Mouse (Mus musculus) CH12.LX (cell line): Measurements from ENCODE around the gene Drosha. TPM values are rescaled to one million over a fixed set of nuclear protein-coding genes. Genes with fewer than 3 reads are reported as not detected.

Source experiments
- DNase-seq: peaks from one replicate; pipeline ENCODE4 v3.0.0-alpha.2; 2013; ENCODE audit errors: extremely low read depth
- H3K27ac ChIP-seq: 2 replicates; pipeline ENCODE4 v1.5.1; 2012; ENCODE audit warnings: low read depth, mild to moderate bottlenecking, control low read depth, moderate library complexity; ENCODE audit not compliant: insufficient read depth
- H3K27me3 ChIP-seq: replicated peaks from 2 replicates; pipeline ENCODE3; 2012; ENCODE audit warnings: inconsistent platforms
- H3K36me3 ChIP-seq, 2 experiments: replicated peaks in 1 of 2; 2 replicates each; pipeline versions ENCODE3 to v1.6.1; 2012; ENCODE audit warnings: inconsistent platforms in 1 of 2, low read length in 1 of 2, mild to moderate bottlenecking in 1 of 2, mixed read lengths in 1 of 2, moderate library complexity in 1 of 2; ENCODE audit not compliant: control insufficient read depth in 1 of 2, insufficient read depth in 1 of 2
- H3K4me1 ChIP-seq, 2 experiments: 2 replicates each; pipeline ENCODE4 v1.6.1; 2012; ENCODE audit warnings: inconsistent platforms in 1 of 2, moderate library complexity in 1 of 2; ENCODE audit not compliant: insufficient read depth in 2 of 2, control insufficient read depth in 1 of 2
- H3K4me2 ChIP-seq: 2 replicates; pipeline ENCODE4 v1.6.1; 2012; ENCODE audit warnings: low read depth, mild to moderate bottlenecking, control low read depth; ENCODE audit not compliant: poor library complexity, insufficient read depth, severe bottlenecking
- H3K4me3 ChIP-seq, 3 experiments: fragments of 150-350 bp in 1 of 3; sonication (generic) in 1 of 3; replicated peaks in 1 of 3; 2 replicates each; pipeline versions ENCODE3 to v1.5.1; 2011 to 2012; ENCODE audit warnings: low read depth in 2 of 3, low read length in 2 of 3, mild to moderate bottlenecking in 2 of 3, moderate library complexity in 2 of 3, control low read depth in 1 of 3, improper control_type of control experiment in 1 of 3, inconsistent platforms in 1 of 3, mixed read lengths in 1 of 3; ENCODE audit not compliant: poor library complexity in 1 of 3
- H3K79me2 ChIP-seq: replicated peaks from 2 replicates; pipeline ENCODE4 v1.6.1; 2012; ENCODE audit warnings: mild to moderate bottlenecking, moderate library complexity; ENCODE audit not compliant: control insufficient read depth, poor library complexity, insufficient read depth, severe bottlenecking; ENCODE audit errors: extremely low read depth
- H3K9ac ChIP-seq: 2 replicates; pipeline ENCODE4 v1.6.1; 2012; ENCODE audit warnings: low read depth, mild to moderate bottlenecking, control low read depth, moderate library complexity; ENCODE audit not compliant: insufficient read depth
- H3K9me3 ChIP-seq: replicated peaks from 2 replicates; pipeline ENCODE3; 2012; ENCODE audit warnings: low read length, inconsistent platforms, mixed read lengths
- BHLHE40 ChIP-seq: IDR thresholded peaks from 2 replicates; pipeline ENCODE4 v1.6.1; 2011; ENCODE audit warnings: mild to moderate bottlenecking, low read depth, low read length, improper control_type of control experiment
- CHD1 ChIP-seq: IDR thresholded peaks from 2 replicates; pipeline ENCODE4 v1.6.1; 2012; ENCODE audit warnings: low read depth, low read length, improper control_type of control experiment, inconsistent platforms
- CHD2 ChIP-seq: IDR thresholded peaks from 2 replicates; pipeline ENCODE4 v1.6.1; 2011; ENCODE audit warnings: low read length, improper control_type of control experiment
- CTCF ChIP-seq, 2 experiments: IDR thresholded peaks in 1 of 2; conservative IDR thresholded peaks in 1 of 2; 2 replicates each; pipeline ENCODE4 v1.5.1; 2011 to 2012; ENCODE audit warnings: low read depth in 2 of 2, low read length in 2 of 2, improper control_type of control experiment in 1 of 2, inconsistent platforms in 1 of 2, mild to moderate bottlenecking in 1 of 2, moderate library complexity in 1 of 2
- ELF1 ChIP-seq: IDR thresholded peaks from 2 replicates; pipeline ENCODE4 v1.6.1; 2014; ENCODE audit warnings: low read depth, mild to moderate bottlenecking, inconsistent platforms, low read length, improper control_type of control experiment
- GABPA ChIP-seq: IDR thresholded peaks from 2 replicates; pipeline ENCODE4 v1.6.1; 2012; ENCODE audit warnings: low read depth, low read length, improper control_type of control experiment, inconsistent platforms; ENCODE audit not compliant: insufficient replicate concordance
- HCFC1 ChIP-seq: IDR thresholded peaks from 2 replicates; pipeline ENCODE4 v1.6.1; 2012; ENCODE audit warnings: low read depth, mild to moderate bottlenecking, inconsistent platforms, low read length, improper control_type of control experiment
- IRF4 ChIP-seq: IDR thresholded peaks from 2 replicates; pipeline ENCODE4 v1.6.1; 2014; ENCODE audit warnings: low read depth, mild to moderate bottlenecking, inconsistent platforms, low read length, improper control_type of control experiment
- JUN ChIP-seq: IDR thresholded peaks from 2 replicates; pipeline ENCODE4 v1.6.1; 2011; ENCODE audit warnings: low read depth, mild to moderate bottlenecking, low read length, improper control_type of control experiment, moderate library complexity; ENCODE audit not compliant: insufficient read depth
- JUND ChIP-seq: conservative IDR thresholded peaks from 2 replicates; pipeline ENCODE4 v1.6.1; 2011; ENCODE audit warnings: low read depth, low read length, improper control_type of control experiment
- KAT2A ChIP-seq: IDR thresholded peaks from 2 replicates; pipeline ENCODE4 v1.6.1; 2012; ENCODE audit warnings: low read length, improper control_type of control experiment, inconsistent platforms; ENCODE audit not compliant: insufficient replicate concordance
- MAZ ChIP-seq: IDR thresholded peaks from 2 replicates; pipeline ENCODE4 v1.6.1; 2012; ENCODE audit warnings: low read depth, mild to moderate bottlenecking, inconsistent platforms, low read length, improper control_type of control experiment, moderate library complexity
- MEF2A ChIP-seq: IDR thresholded peaks from 2 replicates; pipeline ENCODE4 v1.6.1; 2014; ENCODE audit warnings: low read depth, mild to moderate bottlenecking, inconsistent platforms, low read length, improper control_type of control experiment, borderline replicate concordance
- MXI1 ChIP-seq: IDR thresholded peaks from 2 replicates; pipeline ENCODE4 v1.6.1; 2011; ENCODE audit warnings: mild to moderate bottlenecking, low read depth, low read length, improper control_type of control experiment
- MYC ChIP-seq: IDR thresholded peaks from 2 replicates; pipeline ENCODE4 v1.6.1; 2011; ENCODE audit warnings: low read depth, mild to moderate bottlenecking, improper control_type of control experiment, low read length
- NRF1 ChIP-seq: IDR thresholded peaks from 2 replicates; pipeline ENCODE4 v1.6.1; 2014; ENCODE audit warnings: low read depth, mild to moderate bottlenecking, inconsistent platforms, low read length, improper control_type of control experiment, moderate library complexity
- PAX5 ChIP-seq: IDR thresholded peaks from 2 replicates; pipeline ENCODE4 v1.6.1; 2012; ENCODE audit warnings: low read length, inconsistent platforms, mixed read lengths
- POLR2A ChIP-seq: IDR thresholded peaks from 2 replicates; pipeline ENCODE4 v1.6.1; 2011; ENCODE audit warnings: low read depth, mild to moderate bottlenecking, improper control_type of control experiment, low read length
- POLR2AphosphoS2 ChIP-seq: IDR thresholded peaks from 2 replicates; pipeline ENCODE4 v1.6.1; 2011; ENCODE audit warnings: low read depth, low read length, improper control_type of control experiment
- RCOR1 ChIP-seq: conservative IDR thresholded peaks from 2 replicates; pipeline ENCODE4 v1.6.1; 2012; ENCODE audit warnings: low read depth, mild to moderate bottlenecking, inconsistent platforms, low read length, improper control_type of control experiment
- TBP ChIP-seq: conservative IDR thresholded peaks from 2 replicates; pipeline ENCODE4 v1.6.1; 2011; ENCODE audit warnings: low read depth, low read length, improper control_type of control experiment
- TCF12 ChIP-seq: IDR thresholded peaks from 2 replicates; pipeline ENCODE4 v1.6.1; 2014; ENCODE audit warnings: low read depth, mild to moderate bottlenecking, inconsistent platforms, low read length, improper control_type of control experiment
- USF1 ChIP-seq: IDR thresholded peaks from 2 replicates; pipeline ENCODE4 v1.6.1; 2014; ENCODE audit warnings: low read depth, mild to moderate bottlenecking, inconsistent platforms, low read length, improper control_type of control experiment
- USF2 ChIP-seq: conservative IDR thresholded peaks from 2 replicates; pipeline ENCODE4 v1.6.1; 2011; ENCODE audit warnings: low read depth, low read length, improper control_type of control experiment
- ZKSCAN1 ChIP-seq: IDR thresholded peaks from 2 replicates; pipeline ENCODE4 v1.6.1; 2012; ENCODE audit warnings: low read depth, inconsistent platforms, low read length, improper control_type of control experiment, borderline replicate concordance
- ZNF384 ChIP-seq: IDR thresholded peaks from 2 replicates; pipeline ENCODE4 v1.6.1; 2012; ENCODE audit warnings: low read depth, low read length, improper control_type of control experiment, inconsistent platforms
- dilution Hi-C: fragments of 300-500 bp; cut with MboI; formaldehyde crosslinking; loops from 2 replicates; pipeline ENCODE4 v1.14.3; 2020; ENCODE audit warnings: low sequenced_read_pairs; ENCODE audit not compliant: extremely low pct_unique_long_range_greater_than_20kb, extremely low pct_ligation_motif_present
- in situ Hi-C: fragments of 300-500 bp; cut with MboI; formaldehyde crosslinking; loops from 3 replicates; pipeline ENCODE4 v1.14.3; 2019; ENCODE audit warnings: low sequenced_read_pairs, low pct_ligation_motif_present, low pct_unique_long_range_greater_than_20kb, mixed read lengths
- polyA plus RNA-seq: library from polyadenylated mRNA; unstranded; fragments of >175 nt; gene quantifications from 2 replicates; pipeline ENCODE4 v1.2.1, GENCODE M21; 2012; ENCODE audit warnings: low read depth; ENCODE audit not compliant: insufficient read length
- total RNA-seq, 2 experiments: library from RNA; depleted of rRNA; stranded (reverse); fragments of 300-350 nt in 1 of 2; fragments of >200 nt in 1 of 2; gene quantifications; 2 replicates each; pipeline ENCODE4 v1.2.3; 2012 to 2014

Gene Drosha
- total and polyA plus RNA-seq, 3 experiments: 23.4 to 81.9 (median 24.8) TPM

DNA sequence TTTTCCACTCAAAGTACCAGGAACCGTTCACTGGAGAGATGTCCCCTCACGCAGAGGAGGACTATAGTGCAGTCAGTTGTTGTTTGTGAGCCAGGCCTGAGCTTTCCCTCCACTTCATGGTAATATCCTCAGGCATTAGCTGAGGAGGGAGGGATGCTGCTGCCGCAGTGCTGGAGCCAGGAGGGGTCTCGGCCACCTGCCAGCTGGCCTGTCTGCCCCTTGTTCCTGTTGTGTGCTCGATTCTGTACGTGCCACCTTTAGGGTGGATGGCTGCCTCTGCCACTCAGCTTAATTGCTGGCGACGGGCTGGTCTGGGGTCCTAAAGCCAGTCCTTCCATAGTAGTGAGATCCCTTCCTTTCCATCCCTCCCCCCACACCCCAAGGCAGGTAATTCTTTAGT, 28.9 kb downstream of the Drosha start:
- H3K9ac ChIP-seq: no peak overlapping the region
- in situ Hi-C loops: no loop called here
- no peak for DNase-seq
- TF ChIP-seq BHLHE40: no peak
- no peak for TF ChIP-seq GABPA
- TF ChIP-seq RCOR1: no peak
- no peak for TF ChIP-seq USF2
- no peak for TF ChIP-seq NRF1
- no peak for TF ChIP-seq CTCF (conservative IDR thresholded peaks at IDR 0.05 in 1 of 2, IDR thresholded peaks at IDR 0.05 in 1 of 2; ENCODE audit: low read depth in 2 of 2, low read length in 2 of 2)
- no peak for TF ChIP-seq ZKSCAN1
- TF ChIP-seq POLR2A: no peak
- TF ChIP-seq HCFC1: no peak
- TF ChIP-seq TBP: no peak
- TF ChIP-seq MXI1: no peak
- no peak for TF ChIP-seq PAX5
- TF ChIP-seq MAZ: no peak
- TF ChIP-seq JUN: no peak
- TF ChIP-seq CHD1: no peak
- no peak for TF ChIP-seq JUND
- no peak for TF ChIP-seq MYC
- no peak for TF ChIP-seq POLR2AphosphoS2
- no peak for TF ChIP-seq MEF2A
- TF ChIP-seq ELF1: no peak
- TF ChIP-seq, all 38 proteins: peak for 0
- H3K27ac ChIP-seq: no peak overlapping the region
- peaks cover 3 to 9% of the 10 kb centered on the region in 2 experiments; a peak in 3 of 4 replicates for H3K4me1 ChIP-seq
- H3K27me3 ChIP-seq: no peaks in the 10 kb centered on the region
- H3K36me3 ChIP-seq: peaks cover 67 to 93% of the 10 kb centered on the region in 2 experiments
- H3K79me2 ChIP-seq: no peaks in the 10 kb centered on the region
- no peaks in the 10 kb centered on the region for H3K9me3 ChIP-seq
- H3K4me2 ChIP-seq: no peak overlapping the region
- no peak overlapping the region for H3K4me3 ChIP-seq
- dilution Hi-C loops: no loop called here

DNA sequence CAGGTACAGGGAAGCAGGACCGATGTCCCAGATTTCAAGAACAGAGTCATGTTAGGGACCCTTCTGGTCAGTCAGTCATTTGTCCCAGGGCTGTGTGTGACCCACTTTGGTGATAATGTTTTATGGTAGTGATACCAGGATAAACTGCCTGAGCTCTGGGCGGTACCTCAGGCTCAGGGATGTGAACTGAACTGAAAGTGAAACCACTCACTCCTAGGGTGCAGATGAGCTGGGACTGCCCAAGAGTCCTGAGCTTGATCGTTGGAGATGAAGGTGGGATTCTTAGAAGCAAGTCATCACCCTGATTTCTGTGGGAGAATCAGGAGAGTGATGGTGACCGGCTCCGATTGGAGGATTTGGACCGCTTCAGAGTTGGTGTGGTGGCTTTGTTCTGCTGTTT, 32.2 kb downstream of the Drosha start:
- H3K4me3 ChIP-seq: no peak overlapping the region
- in situ Hi-C loops (no loop called here), dilution Hi-C loops (no loop called here)

More for the DNA sequence above, 32.2 kb downstream of the Drosha start:
- Histone ChIP-seq H3K27ac (no peak overlapping the region), H3K4me1 (peaks cover 3 to 14% of the 10 kb centered on the region in 2 experiments; a peak in 3 of 4 replicates), H3K27me3 (no peaks in the 10 kb centered on the region), H3K9ac (no peak overlapping the region), H3K79me2 (no peaks in the 10 kb centered on the region), H3K4me2 (peak overlapping the region; percentile 43; the same call in 1 of the 2 replicates), H3K9me3 (no peaks in the 10 kb centered on the region), H3K36me3 (peaks cover 66 to 94% of the 10 kb centered on the region in 2 experiments)
- peak; percentile 34 for DNase-seq
- TF ChIP-seq JUN (no peak), GABPA (no peak), CHD1 (no peak), TCF12 (no peak), USF1 (no peak), POLR2AphosphoS2 (no peak), KAT2A (no peak), HCFC1 (no peak), IRF4 (no peak), ZNF384 (no peak), CHD2 (no peak)
